Mouse (Mus musculus) inflammation-experienced regulatory T-cells, adult 6 months (primary cell): ENCODE results near the gene Ddb2. TPM values are rescaled to one million over a fixed set of nuclear protein-coding genes. Genes with fewer than 3 reads are reported as not detected.

Source experiments
- ATAC-seq: one replicate; pipeline ENCODE4 v1.8.0; 2017
- polyA plus RNA-seq, 3 experiments: library from polyadenylated mRNA; unstranded; fragments of 100-300 nt; shearing (Covaris generic); gene quantifications; one replicate each; pipeline ENCODE4 v1.2.1; 2017

The Ddb2 gene
- polyA plus RNA-seq, 3 experiments from 2014 or later: 56.2 to 82.8 (median 75.2) TPM

DNA sequence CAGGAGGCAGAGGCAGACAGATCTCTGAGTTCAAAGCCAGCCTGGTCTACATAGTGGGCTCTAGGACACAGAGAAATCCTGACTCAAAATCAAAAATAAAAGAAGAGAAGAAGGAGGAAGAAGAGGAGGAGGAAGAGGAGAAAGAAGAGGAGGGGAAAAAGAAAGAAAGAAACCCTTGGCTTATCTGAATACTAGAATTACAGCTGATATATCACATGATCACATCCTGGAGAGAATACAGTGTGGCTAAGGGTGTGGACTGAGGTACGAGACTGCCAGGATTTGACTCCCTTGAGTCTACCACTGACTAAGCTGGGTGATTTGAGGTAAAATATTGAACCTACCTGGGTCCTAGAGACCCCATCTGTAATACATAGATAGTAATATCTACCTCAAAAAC, 50.6 kb downstream of the Ddb2 start:
- no peak for ATAC-seq

DNA sequence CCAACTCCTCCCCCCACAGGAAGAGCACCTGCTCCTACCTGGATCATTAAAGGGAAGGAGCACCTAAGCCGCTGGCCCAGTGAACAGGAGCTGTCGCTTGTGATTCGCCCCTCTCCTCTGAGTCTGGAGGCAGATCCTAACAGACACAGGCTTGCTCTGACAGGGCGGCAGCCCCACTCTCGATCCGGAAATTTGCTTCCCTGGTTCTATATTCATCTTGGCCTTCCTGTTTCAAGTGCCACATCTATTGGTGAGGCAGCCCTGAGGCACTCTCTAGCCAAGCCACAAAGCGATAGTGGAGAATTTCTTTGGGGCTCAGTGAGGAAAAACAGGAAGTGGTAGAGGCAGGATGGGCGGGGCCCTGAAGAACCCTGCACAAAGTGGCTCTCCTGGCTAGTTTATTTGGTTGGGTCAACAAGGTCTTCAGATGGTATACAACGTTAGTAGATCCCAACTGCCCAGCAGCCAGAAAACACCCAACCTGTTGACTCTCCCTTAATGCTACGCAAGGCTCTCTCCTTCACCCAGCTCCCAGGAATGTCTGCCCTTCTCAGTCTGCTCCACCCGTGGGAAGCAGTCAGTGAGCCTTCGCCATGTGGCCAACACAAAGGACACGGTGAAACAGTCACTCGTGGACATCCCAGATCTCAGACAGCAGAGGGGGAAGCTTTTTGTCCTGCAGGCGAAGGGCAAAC, 52.9 kb downstream of the Ddb2 start, which contains the start of gene Madd:
Gene Madd (minus strand): TSS at position 127 of the 695 bp plus-strand sequence.
- ATAC-seq: peak; percentile 61

DNA sequence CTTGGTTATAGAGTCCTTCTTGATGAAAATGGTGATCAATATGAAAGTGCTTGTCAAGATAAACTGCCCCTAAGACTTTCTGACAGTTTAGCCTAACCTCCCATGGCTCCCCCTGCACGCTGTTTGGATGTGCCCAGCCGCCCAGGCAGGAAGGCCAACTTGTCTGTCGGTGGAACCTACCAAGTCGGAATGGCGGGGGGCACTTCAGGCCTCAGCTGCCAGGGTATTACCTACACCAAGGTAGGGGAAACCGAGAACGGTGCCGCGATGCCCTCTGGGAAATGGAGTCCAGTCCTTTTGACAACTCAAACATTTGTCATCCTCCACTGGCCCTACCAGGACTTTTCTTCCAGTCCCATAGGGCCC, 53.7 kb downstream of the Ddb2 start:
- peak; percentile 79 for ATAC-seq

DNA sequence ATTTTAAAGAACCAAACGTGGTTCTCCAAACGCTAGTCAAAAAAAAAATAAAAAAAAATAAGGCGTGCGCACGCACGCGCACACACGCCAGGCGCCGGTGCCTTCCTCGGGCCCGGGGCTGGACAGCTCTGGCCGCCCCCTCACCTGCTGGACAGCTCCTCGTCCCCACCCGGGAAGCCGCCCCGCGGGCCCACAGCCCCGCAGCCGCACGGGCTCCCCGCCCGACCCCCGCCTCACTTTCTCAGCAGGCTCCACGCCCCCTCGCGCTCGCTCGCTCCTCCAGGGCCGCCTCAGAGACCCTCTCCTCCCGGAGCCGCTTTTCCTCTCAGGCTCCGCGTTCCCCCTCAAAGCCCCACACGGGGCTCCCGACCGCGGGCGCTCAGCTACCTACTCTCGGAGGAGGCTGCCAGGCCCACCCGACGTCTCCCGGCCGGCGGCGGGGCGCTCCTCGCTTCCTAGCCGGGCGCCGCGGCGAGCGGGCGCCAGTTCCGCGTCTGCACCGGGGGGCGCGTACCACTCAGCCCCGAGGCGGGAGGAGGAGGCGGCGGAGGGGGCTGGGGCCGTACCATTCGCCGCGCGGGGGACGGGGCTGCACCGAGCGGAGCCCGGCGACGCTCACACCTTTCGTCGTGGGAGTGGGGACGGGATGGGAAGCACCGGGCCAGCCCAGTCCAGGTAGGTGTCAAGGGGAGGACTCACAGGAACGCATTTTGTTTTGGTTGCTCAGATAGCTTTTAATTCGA, 54.2 kb downstream of the Ddb2 start:
- ATAC-seq: peak; percentile 66

DNA sequence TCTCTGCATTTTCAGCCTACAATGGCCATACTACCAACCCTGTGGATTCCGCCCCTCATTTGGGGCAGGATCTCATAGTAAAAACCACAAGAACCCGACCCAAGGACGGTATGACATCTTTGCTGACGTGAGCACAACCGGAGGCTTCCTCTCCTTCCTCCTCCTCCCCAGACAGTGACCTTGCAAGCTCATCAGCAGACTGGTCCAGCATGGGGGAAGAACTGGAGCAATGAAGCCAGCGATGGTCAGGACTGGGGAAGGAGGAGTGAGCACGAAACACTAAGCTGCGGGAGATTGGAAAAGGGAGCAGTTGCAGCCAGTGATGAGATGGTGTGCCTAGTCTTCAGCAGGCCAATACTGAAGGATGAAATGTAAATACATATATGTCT, 54.8 kb downstream of the Ddb2 start:
- ATAC-seq: no peak

DNA sequence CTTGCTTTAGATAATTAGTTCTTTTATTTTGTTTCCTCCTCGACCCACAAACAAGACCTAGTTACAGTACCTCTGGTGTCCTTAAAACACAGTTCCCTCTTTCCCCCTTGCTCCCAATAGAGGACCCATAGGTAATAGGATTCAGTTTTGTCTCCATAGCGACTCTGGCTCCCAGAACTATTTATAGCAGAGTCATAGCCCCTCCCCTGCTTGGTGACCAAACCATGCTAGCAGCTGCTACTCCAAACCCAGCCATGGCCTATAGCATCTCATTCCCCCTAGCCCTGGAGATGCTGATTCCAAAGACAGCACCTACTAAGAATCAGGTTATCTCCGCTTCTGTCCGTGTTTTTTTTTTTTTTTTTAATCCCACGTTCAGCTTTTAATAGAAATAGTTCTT, 56.1 kb downstream of the Ddb2 start:
- ATAC-seq: no peak

DNA sequence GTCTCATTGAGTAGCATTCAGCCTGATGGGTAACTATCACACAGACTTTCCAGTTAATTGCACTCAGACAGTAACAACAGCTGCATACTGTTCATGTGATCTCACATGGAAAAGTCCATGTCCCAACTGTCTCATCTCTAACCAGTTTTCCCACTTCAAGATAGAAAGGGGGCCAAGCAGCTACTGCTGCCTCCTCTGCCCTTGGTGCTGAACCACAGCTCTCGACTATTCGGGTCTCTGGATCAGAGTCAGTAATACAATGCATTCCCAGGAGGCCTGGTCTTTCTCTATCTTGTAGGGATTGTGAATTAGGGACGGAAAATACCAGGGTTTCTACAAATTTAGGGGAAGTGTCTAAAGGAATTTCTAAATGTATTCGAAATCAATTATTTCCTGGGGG, 57.0 kb downstream of the Ddb2 start:
- no peak for ATAC-seq

DNA sequence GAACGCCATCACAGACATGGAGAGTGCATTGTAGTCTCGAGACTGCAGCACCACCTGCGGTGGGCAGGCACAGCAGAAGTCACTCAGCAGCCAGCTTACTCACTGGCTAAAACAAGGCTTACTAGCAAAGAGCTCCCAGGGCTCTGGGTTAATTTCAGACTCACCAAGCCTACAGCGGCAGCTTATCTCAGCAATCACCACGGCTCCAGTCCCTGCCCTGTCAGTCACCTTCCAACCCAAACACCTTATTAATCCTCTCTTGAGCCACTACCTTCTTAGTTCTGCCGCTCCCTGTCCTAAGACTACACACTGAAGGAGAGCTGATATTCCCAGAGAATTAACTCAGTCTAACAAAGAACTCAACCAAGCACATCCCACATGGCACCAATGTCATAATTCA, 60.5 kb downstream of the Ddb2 start:
- ATAC-seq: no peak

DNA sequence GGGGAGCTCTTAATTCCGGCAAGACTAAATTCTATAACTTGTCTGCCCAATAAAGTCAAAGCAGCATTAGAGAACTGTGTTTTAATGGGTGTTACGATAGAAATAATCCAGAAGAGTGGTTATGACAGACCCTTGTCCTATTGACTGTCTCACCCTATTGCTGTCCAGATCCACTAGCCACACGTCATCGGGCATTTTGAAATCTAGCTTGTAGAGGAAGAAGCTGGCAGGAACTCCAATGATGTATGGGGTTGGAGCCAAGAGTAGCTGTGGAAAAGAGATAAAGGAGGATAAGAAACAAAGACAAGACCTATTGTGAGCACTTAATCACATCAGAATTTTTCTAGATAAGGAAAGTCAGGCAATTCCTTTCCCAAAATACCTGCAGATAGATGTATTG, 61.3 kb downstream of the Ddb2 start:
- ATAC-seq: no peak

DNA sequence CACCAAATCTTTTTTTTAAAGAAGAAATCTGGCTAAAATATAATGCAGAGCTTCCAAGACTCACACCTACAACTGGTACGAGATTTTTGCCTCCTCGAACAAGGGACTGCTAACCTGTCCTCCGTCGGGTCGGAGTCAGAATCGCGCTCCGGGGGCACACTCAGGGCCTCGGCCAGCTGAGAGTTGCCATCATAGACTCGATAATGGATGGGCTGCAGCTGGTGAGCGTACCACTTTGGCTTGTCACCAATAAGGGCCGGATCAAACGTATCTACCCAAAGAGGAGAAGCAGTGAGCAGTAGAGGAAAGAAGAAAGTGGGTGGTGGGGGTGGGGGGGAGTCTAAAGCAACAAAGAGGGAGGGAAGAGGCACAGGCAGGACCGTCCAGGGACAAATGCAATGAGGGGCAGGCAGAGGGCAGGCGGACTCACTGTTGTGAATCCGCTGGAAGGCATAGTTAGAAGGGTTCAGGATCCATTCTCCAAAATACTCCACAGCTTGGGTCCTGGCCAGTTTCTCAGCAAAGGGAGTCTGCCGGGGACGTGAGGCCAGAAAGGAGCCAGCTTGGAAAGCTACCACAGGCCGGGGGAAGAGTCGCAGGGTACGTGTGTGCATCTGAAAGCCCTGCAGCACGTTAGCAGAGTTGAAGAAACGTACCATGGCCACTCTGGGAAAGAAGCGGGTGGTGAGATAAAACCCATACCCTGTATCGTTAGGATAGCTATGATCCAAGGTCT, 67.0 kb downstream of the Ddb2 start:
- ATAC-seq: no peak

DNA sequence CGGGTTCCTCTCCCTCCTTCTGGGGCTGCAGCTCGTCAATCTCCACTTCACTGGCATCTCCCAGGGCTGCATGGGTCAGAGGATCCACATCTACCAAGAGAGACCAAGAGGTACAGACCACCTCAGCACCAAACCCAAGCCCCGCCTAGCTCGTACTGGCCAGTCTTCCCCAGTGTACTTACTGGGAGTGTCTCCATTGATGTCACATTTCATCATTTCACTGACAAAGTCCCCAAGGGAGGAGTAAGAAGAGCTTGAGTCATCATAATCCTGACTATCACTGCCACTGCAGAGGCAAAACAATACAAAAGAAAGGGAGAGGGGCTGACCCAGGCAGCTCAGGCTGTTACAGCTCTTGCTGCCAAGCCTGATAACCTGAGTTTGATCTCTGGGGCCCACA, 69.2 kb downstream of the Ddb2 start:
- no peak for ATAC-seq

DNA sequence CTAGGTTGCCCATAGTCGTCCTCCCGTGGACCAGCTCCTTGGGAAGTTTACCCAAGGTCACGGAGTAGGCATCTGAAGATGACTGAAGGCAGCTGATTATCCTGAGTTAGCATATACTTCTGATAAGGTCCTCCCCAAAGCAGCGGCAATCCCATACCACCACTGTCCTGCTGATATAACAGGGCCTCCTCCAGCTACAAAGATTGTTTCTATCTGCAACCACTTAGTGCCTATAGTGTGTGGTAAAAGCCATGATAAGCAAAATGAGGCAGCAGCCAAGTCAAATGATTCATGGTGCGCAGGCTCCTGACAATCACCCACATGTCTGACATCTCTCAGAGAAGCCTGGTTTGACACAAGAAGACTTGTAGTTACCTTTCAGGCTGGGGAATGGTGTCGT, 71.8 kb downstream of the Ddb2 start:
- no peak for ATAC-seq

DNA sequence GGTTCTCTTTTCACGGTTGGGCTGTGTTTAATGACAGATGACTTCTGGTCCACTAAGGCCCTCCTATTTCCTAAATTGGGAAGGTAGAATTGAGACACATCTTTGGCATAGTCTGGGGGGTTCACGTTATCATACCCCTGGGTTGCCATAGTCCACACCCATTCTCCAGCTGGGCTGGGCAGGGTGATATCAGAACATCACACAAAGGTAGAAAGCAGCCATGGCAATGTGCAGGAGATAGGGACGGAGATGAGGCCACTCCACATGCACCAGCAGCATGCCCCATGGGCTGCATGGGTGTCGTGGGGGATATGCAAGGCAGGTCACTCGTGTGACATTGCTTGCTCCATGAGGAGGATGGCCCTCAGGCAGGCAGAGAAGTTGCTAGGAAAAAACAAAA, 73.2 kb downstream of the Ddb2 start:
- no peak for ATAC-seq

DNA sequence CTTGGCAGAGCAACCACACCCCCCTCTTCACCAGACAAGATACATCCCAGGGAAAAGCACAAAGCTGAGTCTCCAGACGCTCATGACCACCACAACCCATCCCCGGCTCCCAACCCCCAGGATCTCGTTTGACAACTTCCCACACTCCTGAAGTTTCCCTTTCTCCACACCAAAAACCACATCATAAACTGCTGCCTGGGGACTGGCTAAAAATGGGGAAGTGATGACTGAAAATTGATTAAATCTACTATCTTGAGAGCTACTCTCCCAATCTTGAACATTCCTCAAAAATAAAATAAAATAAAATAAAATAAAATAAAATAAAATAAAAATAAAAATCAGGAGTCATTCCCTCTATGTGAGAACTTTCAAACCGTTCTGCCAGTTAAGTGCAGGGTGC, 73.8 kb downstream of the Ddb2 start:
- ATAC-seq: no peak

Other genes starting within 250 kb of the Ddb2 start
- gene Rapsn, start 201.4 kb downstream of the Ddb2 start, polyA plus RNA-seq: 1 to 10 TPM; 2.0 to 4.7 (median 4.6) TPM
- 100 to 1,000 TPM; 197 to 219 (median 204) TPM for gene Psmc3, start 183.0 kb downstream of the Ddb2 start, polyA plus RNA-seq
- 10 to 100 TPM; 18.5 to 28.5 (median 23.3) TPM for gene Slc39a13, start 166.6 kb downstream of the Ddb2 start, polyA plus RNA-seq
- under 1 TPM in 1 of 3 experiments, not detected in 2; 0.68 TPM for gene Spi1, start 154.6 kb downstream of the Ddb2 start, polyA plus RNA-seq
- gene Mybpc3, start 118.8 kb downstream of the Ddb2 start, polyA plus RNA-seq: not detected
- 10 to 100 TPM; 58.0 to 78.6 (median 69.2) TPM for gene Madd, start 53.1 kb downstream of the Ddb2 start, polyA plus RNA-seq
- 1 to 10 TPM in 2 of 3 experiments, under 1 TPM in 1; 0.33 to 2.8 (median 1.4) TPM for gene Nr1h3, start 34.1 kb downstream of the Ddb2 start, polyA plus RNA-seq
- 10 to 100 TPM; 13.3 to 18.2 (median 15.0) TPM for gene Acp2, start 34.1 kb downstream of the Ddb2 start, polyA plus RNA-seq
- gene Pacsin3, start 19.0 kb upstream of the Ddb2 start, polyA plus RNA-seq: under 1 TPM in 1 of 3 experiments, not detected in 2; 0.98 TPM
- gene Arfgap2, start 28.0 kb upstream of the Ddb2 start, polyA plus RNA-seq: 10 to 100 TPM; 73.7 to 97.8 (median 96.2) TPM
- 10 to 100 TPM; 21.0 to 50.3 (median 48.7) TPM for gene 1110051M20Rik, start 207.7 kb upstream of the Ddb2 start, polyA plus RNA-seq
- gene Lrp4, start 220.5 kb upstream of the Ddb2 start, polyA plus RNA-seq: under 1 TPM in 2 of 3 experiments, not detected in 1; 0.13 to 0.17 TPM